Mouse (Mus musculus) C2C12 (cell line): ENCODE measurements around the gene Mgat4b.

Experiments
- CEBPB ChIP-seq: IDR thresholded peaks from one replicate; pipeline ENCODE4 v1.6.1; 2011; ENCODE audit warnings: low read depth, mild to moderate bottlenecking, control low read depth, moderate library complexity
- CTCF ChIP-seq: IDR thresholded peaks from one replicate; pipeline ENCODE4 v1.5.1; 2011; ENCODE audit not compliant: control insufficient read depth, insufficient read depth, insufficient read length
- MAX ChIP-seq: IDR thresholded peaks from one replicate; pipeline ENCODE4 v1.6.1; 2011; ENCODE audit warnings: mild to moderate bottlenecking, control low read depth
- MYOD1 ChIP-seq: IDR thresholded peaks from one replicate; pipeline ENCODE4 v1.6.1; 2011; ENCODE audit warnings: low read depth; ENCODE audit not compliant: control insufficient read depth, insufficient read length
- MYOG ChIP-seq: IDR thresholded peaks from one replicate; pipeline ENCODE4 v1.6.1; 2011; ENCODE audit not compliant: control insufficient read depth, insufficient read length; ENCODE audit errors: extremely low read depth
- USF1 ChIP-seq: IDR thresholded peaks from one replicate; pipeline ENCODE4 v1.6.1; 2011; ENCODE audit warnings: low read depth, mild to moderate bottlenecking, control low read depth, moderate library complexity

DNA sequence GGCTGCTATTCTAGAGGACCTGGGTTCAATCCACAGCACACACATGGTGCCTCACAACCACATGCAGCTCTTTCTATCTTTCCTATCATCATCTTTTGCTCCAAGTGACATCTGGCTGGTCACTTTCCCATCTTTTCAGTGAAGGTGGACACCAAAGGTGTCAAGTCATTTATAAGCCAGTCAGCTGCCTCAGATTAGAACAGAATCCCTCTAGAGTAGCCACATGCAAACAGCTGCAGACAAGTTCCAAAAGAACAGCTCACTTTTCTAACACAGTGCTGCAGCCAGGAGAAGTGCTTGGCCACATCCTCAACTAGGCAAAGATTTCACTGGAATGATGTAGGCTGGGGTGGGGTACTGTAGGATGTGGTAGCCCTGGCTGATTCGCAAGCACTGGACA is 59.2 kb downstream of the Mgat4b start:
- TF ChIP-seq USF1 (no peak), CTCF (no peak), MYOG (no peak), MAX (no peak), MYOD1 (no peak), CEBPB (no peak)
